Mouse (Mus musculus): ENCODE results near the gene Tmem82.

DNA sequence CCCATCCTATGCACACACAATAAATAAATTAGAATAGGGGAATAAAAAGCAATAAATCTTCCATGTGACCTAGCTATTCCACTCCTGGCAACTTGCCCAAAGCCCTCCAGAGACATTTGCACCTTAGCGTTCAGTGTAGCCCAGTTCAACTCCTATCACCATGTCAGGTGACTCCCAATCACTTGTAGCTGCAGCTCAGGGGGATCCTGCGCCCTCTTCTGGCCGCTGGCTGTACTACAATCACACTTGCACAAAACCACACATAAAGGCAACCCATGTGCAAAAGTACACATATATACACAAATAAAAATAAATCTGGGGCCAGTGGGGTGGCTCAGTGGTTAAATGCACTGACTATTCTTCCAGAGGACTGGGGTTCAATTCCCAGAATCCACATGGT, 26.9 kb downstream of the Tmem82 start:
- TF ChIP-seq CTCF (conservative IDR thresholded peaks at IDR 0.05; ENCODE audit: insufficient read depth, insufficient read length, low read depth, low read length): peak; percentile 72
- no peak for TF ChIP-seq POLR2A (IDR thresholded peaks at IDR 0.05; ENCODE audit: low read depth, low read length)

Data from kidney, adult 2 months (tissue).